Mouse (Mus musculus) hindbrain, embryonic 16.5 days (tissue): ENCODE measurements around the gene Dusp22. TPM values are rescaled to one million over a fixed set of nuclear protein-coding genes. Genes with fewer than 3 reads are reported as not detected.

Source experiments
- ATAC-seq: fragments of 200-750 bp; cut with Nextera tagmentation; 2 replicates; pipeline ENCODE4 v1.8.0; 2017; ENCODE audit warnings: moderate TSS enrichment, moderate library complexity
- H3K27ac ChIP-seq: fragments of 300-500 bp; sonication (generic); 2 replicates; pipeline ENCODE4 v1.5.1; 2014; ENCODE audit warnings: low read depth, mild to moderate bottlenecking, control low read depth, low read length, moderate library complexity
- H3K27me3 ChIP-seq: fragments of 300-500 bp; sonication (generic); replicated peaks from 2 replicates; pipeline ENCODE4 v1.6.1; 2014; ENCODE audit warnings: low read length; ENCODE audit not compliant: control insufficient read depth, insufficient read depth
- H3K36me3 ChIP-seq: fragments of 300-500 bp; sonication (generic); 2 replicates; pipeline ENCODE4 v1.6.1; 2014; ENCODE audit warnings: mild to moderate bottlenecking, low read length, moderate library complexity, mixed read lengths; ENCODE audit not compliant: control insufficient read depth, insufficient read depth
- H3K4me1 ChIP-seq: fragments of 300-500 bp; sonication (generic); 2 replicates; pipeline ENCODE4 v1.6.1; 2014; ENCODE audit warnings: low read depth, low read length; ENCODE audit not compliant: control insufficient read depth, insufficient read depth
- H3K4me2 ChIP-seq: fragments of 300-500 bp; sonication (generic); 2 replicates; pipeline ENCODE4 v1.6.1; 2014; ENCODE audit warnings: mild to moderate bottlenecking, low read length, control low read depth, moderate library complexity
- H3K4me3 ChIP-seq: fragments of 300-500 bp; sonication (generic); 2 replicates; pipeline ENCODE4 v1.5.1; 2014; ENCODE audit warnings: mild to moderate bottlenecking, low read length, control low read depth, moderate library complexity
- H3K9ac ChIP-seq: fragments of 300-500 bp; sonication (generic); 2 replicates; pipeline ENCODE4 v1.6.1; 2014; ENCODE audit warnings: low read depth, mild to moderate bottlenecking, control low read depth, low read length, moderate library complexity
- H3K9me3 ChIP-seq: fragments of 300-500 bp; sonication (generic); 2 replicates; pipeline ENCODE4 v1.6.1; 2014; ENCODE audit warnings: mild to moderate bottlenecking, low read length, moderate library complexity; ENCODE audit not compliant: control insufficient read depth
- whole genome bisulfite sequencing: fragments of 180-500 bp; shearing (Covaris S2); extraction: QIAGEN DNeasy Blood & Tissue Kit; methylation state at CpG from one replicate; pipeline ENCODE4 v1.1.7; 2014; 5-methylcytosine and 5-hydroxymethylcytosine counted together
- polyA plus RNA-seq: library from polyadenylated mRNA; unstranded; fragments of >200 nt; fragmentation: Nextera tagmentation; extraction: Ambion mirVana; gene quantifications from 2 replicates; pipeline ENCODE4 v1.2.1, GENCODE M21; 2015

Gene Dusp22
- polyA plus RNA-seq, 1 experiment from 2014 or later, result 20.4 TPM

GRCm38 (mm10) chr13:30642053-30642452 lies 17.7 kb upstream of the Dusp22 start:
- Histone ChIP-seq H3K27me3 (no peaks in the 10 kb centered on the region), H3K9me3 (no peaks in the 10 kb centered on the region), H3K4me1 (no peaks in the 10 kb centered on the region), H3K4me3 (no peak overlapping the region), H3K9ac (no peak overlapping the region), H3K4me2 (no peak overlapping the region), H3K27ac (no peak overlapping the region), H3K36me3 (no peaks in the 10 kb centered on the region)
- no peak for ATAC-seq
- WGBS, result 95% methylated on average over 4 of the region's 4 CpGs

GRCm38 (mm10) chr13:30648461-30648860 lies 11.3 kb upstream of the Dusp22 start:
- H3K27ac ChIP-seq, result no peak overlapping the region
- H3K27me3 ChIP-seq, result no peaks in the 10 kb centered on the region
- H3K36me3 ChIP-seq, result no peaks in the 10 kb centered on the region
- H3K9me3 ChIP-seq, result no peaks in the 10 kb centered on the region
- no peak overlapping the region for H3K4me2 ChIP-seq
- no peaks in the 10 kb centered on the region for H3K4me1 ChIP-seq
- no peak for ATAC-seq
- no peak overlapping the region for H3K4me3 ChIP-seq
- no peak overlapping the region for H3K9ac ChIP-seq

- Histone ChIP-seq H3K36me3 (no peaks in the 10 kb centered on the region), H3K4me2 (no peak overlapping the region), H3K4me3 (no peak overlapping the region), H3K9ac (no peak overlapping the region), H3K9me3 (no peaks in the 10 kb centered on the region), H3K27me3 (no peaks in the 10 kb centered on the region), H3K27ac (no peak overlapping the region), H3K4me1 (no peaks in the 10 kb centered on the region)
- no peak for ATAC-seq
- 93% methylated on average over 5 of the region's 5 CpGs for WGBS
These were observed 10.6 kb upstream of the Dusp22 start for GRCm38 (mm10) chr13:30649197-30649596.

- no peak overlapping the region for H3K27ac ChIP-seq
- no peak overlapping the region for H3K4me2 ChIP-seq
- WGBS, result 29% methylated on average over 1 of the region's 1 CpGs
- no peaks in the 10 kb centered on the region for H3K36me3 ChIP-seq
- H3K27me3 ChIP-seq, result no peaks in the 10 kb centered on the region
- H3K9ac ChIP-seq, result no peak overlapping the region
- H3K4me3 ChIP-seq, result no peak overlapping the region
- H3K4me1 ChIP-seq, result no peaks in the 10 kb centered on the region
- ATAC-seq, result peak; percentile 67; the same call in 1 of the 2 replicates
- no peaks in the 10 kb centered on the region for H3K9me3 ChIP-seq
These were observed 9.1 kb upstream of the Dusp22 start for GRCm38 (mm10) chr13:30650684-30651083.

GRCm38 (mm10) chr13:30653051-30653450 lies 6.7 kb upstream of the Dusp22 start:
- Histone ChIP-seq H3K4me1 (no peaks in the 10 kb centered on the region), H3K4me2 (no peak overlapping the region), H3K27ac (no peak overlapping the region), H3K27me3 (no peaks in the 10 kb centered on the region), H3K9ac (no peak overlapping the region), H3K36me3 (no peaks in the 10 kb centered on the region), H3K9me3 (no peaks in the 10 kb centered on the region), H3K4me3 (no peak overlapping the region)
- 74% methylated on average over 4 of the region's 4 CpGs for WGBS
- no peak for ATAC-seq

GRCm38 (mm10) chr13:30654463-30654862 lies 5.3 kb upstream of the Dusp22 start:
- Histone ChIP-seq H3K9ac (no peak overlapping the region), H3K27ac (no peak overlapping the region), H3K9me3 (no peaks in the 10 kb centered on the region), H3K27me3 (no peaks in the 10 kb centered on the region), H3K36me3 (no peaks in the 10 kb centered on the region), H3K4me1 (peaks cover 3% of the 10 kb centered on the region; the same call in 1 of the 2 replicates), H3K4me3 (no peak overlapping the region), H3K4me2 (no peak overlapping the region)
- no peak for ATAC-seq
- 81% methylated on average over 5 of the region's 5 CpGs for WGBS

GRCm38 (mm10) chr13:30656909-30657308 lies 2.9 kb upstream of the Dusp22 start:
- H3K4me1 ChIP-seq, result peaks cover 9% of the 10 kb centered on the region; the same call in 1 of the 2 replicates
- no peaks in the 10 kb centered on the region for H3K36me3 ChIP-seq
- H3K27ac ChIP-seq, result no peak overlapping the region
- no peak overlapping the region for H3K4me3 ChIP-seq
- H3K27me3 ChIP-seq, result no peaks in the 10 kb centered on the region
- no peaks in the 10 kb centered on the region for H3K9me3 ChIP-seq
- H3K9ac ChIP-seq, result no peak overlapping the region
- WGBS, result 77% methylated on average over 5 of the region's 5 CpGs
- no peak for ATAC-seq
- H3K4me2 ChIP-seq, result no peak overlapping the region

- WGBS, result 74% methylated on average over 2 of the region's 2 CpGs
- Histone ChIP-seq H3K4me1 (peaks cover 9% of the 10 kb centered on the region; the same call in 1 of the 2 replicates), H3K27ac (no peak overlapping the region), H3K36me3 (no peaks in the 10 kb centered on the region), H3K4me3 (no peak overlapping the region), H3K4me2 (no peak overlapping the region), H3K27me3 (no peaks in the 10 kb centered on the region), H3K9me3 (no peaks in the 10 kb centered on the region), H3K9ac (no peak overlapping the region)
- no peak for ATAC-seq
These were observed 2.0 kb upstream of the Dusp22 start for GRCm38 (mm10) chr13:30657779-30658178.

GRCm38 (mm10) chr13:30658201-30658996 lies 1.4 kb upstream of the Dusp22 start:
- H3K27me3 ChIP-seq, result no peaks in the 10 kb centered on the region
- H3K27ac ChIP-seq, result no peak overlapping the region
- ATAC-seq, result no peak
- 87% methylated on average over 2 of the region's 2 CpGs for WGBS
- H3K4me3 ChIP-seq, result no peak overlapping the region
- H3K36me3 ChIP-seq, result no peaks in the 10 kb centered on the region
- no peak overlapping the region for H3K4me2 ChIP-seq
- no peak overlapping the region for H3K9ac ChIP-seq
- no peaks in the 10 kb centered on the region for H3K9me3 ChIP-seq
- H3K4me1 ChIP-seq, result peaks cover 9% of the 10 kb centered on the region; the same call in 1 of the 2 replicates
